Mouse (Mus musculus) liver, embryonic 14.5 days (tissue): ENCODE data around the gene Alyref2.

Source experiments
- CTCF ChIP-seq: IDR thresholded peaks from 2 replicates; pipeline ENCODE4 v1.5.1; 2016; ENCODE audit warnings: antibody characterized with exemption, low read depth, control low read depth
- EP300 ChIP-seq: IDR thresholded peaks from 2 replicates; pipeline ENCODE4 v1.6.1; 2016; ENCODE audit warnings: antibody characterized with exemption, low read depth

DNA sequence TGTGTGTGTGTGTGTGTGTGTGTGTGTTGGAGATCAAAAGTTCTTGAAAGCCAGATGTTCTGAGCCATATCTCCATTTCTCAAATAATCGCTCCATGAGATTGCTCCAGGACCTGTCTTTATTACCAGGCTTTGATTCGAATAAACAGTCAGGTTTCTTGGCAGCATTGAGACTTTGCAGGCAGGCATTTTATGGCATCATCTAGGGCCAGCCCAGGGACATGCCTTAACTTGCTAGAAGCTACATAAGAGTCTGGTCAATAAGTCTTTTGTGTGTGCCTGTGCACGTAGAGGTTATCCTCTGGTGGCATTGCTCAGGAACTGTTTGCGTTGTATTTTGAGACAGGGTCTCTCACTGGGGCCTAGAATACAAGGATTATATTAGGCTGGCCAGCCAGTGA, 29.8 kb upstream of the Alyref2 start:
- TF ChIP-seq CTCF (no peak), EP300 (no peak)
